Mouse (Mus musculus) thymus, adult 2 months (tissue): ENCODE data around the gene 2310022A10Rik. TPM values are rescaled to one million over a fixed set of nuclear protein-coding genes. Genes with fewer than 3 reads are reported as not detected.

Experiments used
- DNase-seq: peaks from one replicate; pipeline ENCODE4 v3.0.0; 2021
- H3K27ac ChIP-seq: fragments of 200-500 bp; 2 replicates; pipeline ENCODE4 v1.5.1; 2012; ENCODE audit warnings: low read length, control low read depth; ENCODE audit not compliant: control insufficient read depth, insufficient read depth
- H3K27me3 ChIP-seq: fragments of 200-500 bp; 2 replicates; pipeline ENCODE4 v1.6.1; 2012; ENCODE audit warnings: mild to moderate bottlenecking, low read length, moderate library complexity, mixed read lengths; ENCODE audit not compliant: control insufficient read depth, insufficient read depth
- H3K36me3 ChIP-seq: fragments of 200-500 bp; 2 replicates; pipeline ENCODE4 v1.6.1; 2012; ENCODE audit warnings: mild to moderate bottlenecking, low read length, moderate library complexity; ENCODE audit not compliant: control insufficient read depth, insufficient read depth
- H3K4me1 ChIP-seq: fragments of 200-500 bp; replicated peaks from 2 replicates; pipeline ENCODE4 v1.6.1; 2012; ENCODE audit warnings: low read length; ENCODE audit not compliant: control insufficient read depth, insufficient read depth
- H3K4me3 ChIP-seq: fragments of 200-500 bp; 2 replicates; pipeline ENCODE4 v1.5.1; 2012; ENCODE audit warnings: mild to moderate bottlenecking, low read length, control low read depth, moderate library complexity; ENCODE audit not compliant: control insufficient read depth, insufficient read depth
- CTCF ChIP-seq: fragments of 200-500 bp; IDR thresholded peaks from 2 replicates; pipeline ENCODE4 v1.5.1; 2012; ENCODE audit warnings: mild to moderate bottlenecking, control low read depth, low read length, moderate library complexity, borderline replicate concordance; ENCODE audit not compliant: control insufficient read depth, poor library complexity, insufficient read depth; ENCODE audit errors: extremely low read depth
- POLR2A ChIP-seq: fragments of 200-500 bp; IDR thresholded peaks from 2 replicates; pipeline ENCODE4 v1.6.1; 2012; ENCODE audit warnings: mild to moderate bottlenecking, low read length, control low read depth, moderate library complexity; ENCODE audit not compliant: control insufficient read depth, poor library complexity, insufficient read depth; ENCODE audit errors: extremely low read depth
- WGBS: fragments of 180-500 bp; shearing (Covaris S2); methylation state at CpG from one replicate; pipeline ENCODE4 v1.1.7; 2018; 5-methylcytosine and 5-hydroxymethylcytosine counted together
- polyA plus RNA-seq: library from polyadenylated mRNA; depleted of rRNA; stranded (reverse); fragments of >200 nt; gene quantifications from 2 replicates; pipeline ENCODE4 v1.2.3, GENCODE M21; 2012; rRNA removed

The 2310022A10Rik gene
- polyA plus RNA-seq, result 58.0 and 58.1 TPM in 2 replicates

- Histone ChIP-seq H3K4me1 (peaks cover 6% of the 10 kb centered on the region; the same call in 1 of the 2 replicates), H3K36me3 (no peaks in the 10 kb centered on the region), H3K27me3 (no peaks in the 10 kb centered on the region), H3K4me3 (peak within 1 kb of the TSS; percentile 57), H3K27ac (no peak within 1 kb of the TSS)
- TF ChIP-seq POLR2A, result peak; percentile 71; the same call in 1 of the 2 replicates
- TF ChIP-seq CTCF, result peak; percentile 58; the same call in 1 of the 2 replicates
- 1% methylated on average over 36 of the region's 41 CpGs for WGBS
- DNase-seq, result peak; percentile 96
Observed at GRCm38 (mm10) chr7:27552931-27553513, at the start of gene 2310022A10Rik, which contains the start of gene Pld3. Gene 2310022A10Rik, plus strand, starts transcription at chr7:27553233. Gene Pld3, minus strand, starts transcription at chr7:27553218.

- no peaks in the 10 kb centered on the region for H3K36me3 ChIP-seq
- peaks cover 10% of the 10 kb centered on the region for H3K4me1 ChIP-seq
- 17% methylated on average over 9 of the region's 9 CpGs for WGBS
- no peaks in the 10 kb centered on the region for H3K27me3 ChIP-seq
- no peak overlapping the region for H3K4me3 ChIP-seq
- no peak overlapping the region for H3K27ac ChIP-seq
- no peak for TF ChIP-seq POLR2A
- no peak for TF ChIP-seq CTCF
- no peak for DNase-seq
Observed at GRCm38 (mm10) chr7:27506765-27507370, 46.2 kb upstream of the 2310022A10Rik start.

- peak; percentile 97 for DNase-seq
- Histone ChIP-seq H3K27ac (peak overlapping the region; percentile 72), H3K4me3 (peak overlapping the region; percentile 67), H3K4me1 (peaks cover 10% of the 10 kb centered on the region), H3K36me3 (no peaks in the 10 kb centered on the region), H3K27me3 (no peaks in the 10 kb centered on the region)
- TF ChIP-seq POLR2A (no peak), CTCF (0 out of 2 replicates have a peak, but pooled peaks have one; percentile 35)
- under 1% methylated on average over 54 of the region's 54 CpGs for WGBS
Observed at GRCm38 (mm10) chr7:27507711-27508647, 45.1 kb upstream of the 2310022A10Rik start.

GRCm38 (mm10) chr7:27508648-27509005, 44.4 kb upstream of the 2310022A10Rik start:
- Histone ChIP-seq H3K27me3 (no peaks in the 10 kb centered on the region), H3K4me3 (no peak overlapping the region), H3K36me3 (no peaks in the 10 kb centered on the region), H3K27ac (no peak overlapping the region; the same call in 1 of the 2 replicates), H3K4me1 (peaks cover 10% of the 10 kb centered on the region)
- no peak for TF ChIP-seq POLR2A
- TF ChIP-seq CTCF, result peak; percentile 20; the same call in 1 of the 2 replicates
- 26% methylated on average over 6 of the region's 6 CpGs for WGBS
- peak; percentile 73 for DNase-seq

GRCm38 (mm10) chr7:27510809-27511208, 42.2 kb upstream of the 2310022A10Rik start:
- no peaks in the 10 kb centered on the region for H3K27me3 ChIP-seq
- DNase-seq, result no peak
- H3K36me3 ChIP-seq, result no peaks in the 10 kb centered on the region
- peaks cover 10% of the 10 kb centered on the region for H3K4me1 ChIP-seq
- no peak overlapping the region for H3K27ac ChIP-seq
- no peak for TF ChIP-seq POLR2A
- TF ChIP-seq CTCF, result no peak
- WGBS, result 97% methylated on average over 2 of the region's 2 CpGs
- H3K4me3 ChIP-seq, result no peak overlapping the region

- TF ChIP-seq POLR2A, result no peak
- TF ChIP-seq CTCF, result no peak
- Histone ChIP-seq H3K27ac (no peak overlapping the region), H3K4me3 (no peak overlapping the region), H3K36me3 (no peaks in the 10 kb centered on the region), H3K4me1 (no peaks in the 10 kb centered on the region), H3K27me3 (no peaks in the 10 kb centered on the region)
- DNase-seq, result no peak
- WGBS, result 93% methylated on average over 9 of the region's 9 CpGs
Observed at GRCm38 (mm10) chr7:27514961-27515360, 38.1 kb upstream of the 2310022A10Rik start.
